Mouse (Mus musculus) urinary bladder, postnatal 14 days (tissue): ENCODE measurements at regions not wholly inside any gene's neighbourhood (a gene's known extent, or its start where the extent isn't known, plus 50 kb on each side); places are given as distances from the start of the nearest gene placed in this dataset.

Experiments
- DNase-seq: peaks from one replicate; pipeline ENCODE4 v3.0.0; 2021; ENCODE audit warnings: low spot score

DNA sequence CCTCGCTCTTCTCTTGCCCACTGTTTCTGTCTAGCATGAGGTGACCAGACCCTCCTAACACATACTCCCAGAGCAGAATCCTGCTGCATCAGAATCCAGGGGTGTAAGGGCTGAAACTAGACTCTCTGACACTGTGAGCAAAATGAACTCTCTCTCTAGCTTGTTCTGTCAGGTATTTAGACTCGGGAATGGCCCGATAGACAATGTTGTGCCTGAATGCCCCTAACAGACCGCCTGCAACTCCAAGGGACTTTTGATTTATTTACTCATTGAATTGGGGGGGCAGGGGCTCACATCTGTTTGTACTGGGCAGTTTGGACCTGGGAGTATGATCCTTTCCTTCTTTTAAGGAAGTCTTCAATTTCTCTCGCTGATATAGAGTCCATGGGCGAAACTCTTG lies 469.3 kb upstream of the Trpc7 start:
- DNase-seq = no peak

DNA sequence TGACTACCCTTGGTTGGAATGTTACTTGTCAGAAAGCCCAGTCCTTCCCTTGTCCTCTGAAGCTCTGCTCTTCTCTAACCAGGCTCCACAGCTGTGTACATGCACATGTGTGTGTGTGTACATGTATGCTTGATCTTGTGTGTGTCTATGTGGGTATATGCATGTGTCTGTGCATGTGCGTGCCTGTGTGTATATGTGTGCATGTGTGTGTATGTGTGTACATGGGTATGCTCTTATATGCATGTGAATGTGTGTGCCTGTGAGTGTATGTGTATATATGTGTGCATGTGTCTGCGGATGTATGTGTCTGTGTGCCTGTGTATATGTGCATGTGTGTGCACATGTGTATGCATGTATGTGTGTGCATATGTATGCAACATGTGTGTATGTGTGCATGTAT lies 468.6 kb upstream of the Trpc7 start:
- DNase-seq = no peak

DNA sequence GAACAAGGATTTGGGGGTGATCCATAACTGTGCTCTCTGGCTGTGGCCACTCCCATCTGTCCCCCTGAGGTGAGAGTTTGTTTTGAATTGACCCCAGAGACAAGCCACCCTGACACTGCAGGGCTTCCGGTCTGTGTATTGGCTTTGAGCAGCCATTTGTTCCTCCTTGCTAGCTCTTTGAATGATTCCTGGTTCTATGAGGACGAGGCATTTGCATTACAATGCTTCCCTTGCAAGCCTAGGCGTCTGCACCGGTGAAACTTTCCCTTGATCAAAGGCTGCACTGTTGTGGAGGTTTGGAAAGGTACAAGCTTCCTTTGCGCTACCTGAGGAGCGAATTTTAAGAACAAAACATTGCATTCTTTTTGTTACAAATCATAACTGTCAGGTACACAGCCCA lies 466.8 kb upstream of the Trpc7 start:
- DNase-seq = no peak

DNA sequence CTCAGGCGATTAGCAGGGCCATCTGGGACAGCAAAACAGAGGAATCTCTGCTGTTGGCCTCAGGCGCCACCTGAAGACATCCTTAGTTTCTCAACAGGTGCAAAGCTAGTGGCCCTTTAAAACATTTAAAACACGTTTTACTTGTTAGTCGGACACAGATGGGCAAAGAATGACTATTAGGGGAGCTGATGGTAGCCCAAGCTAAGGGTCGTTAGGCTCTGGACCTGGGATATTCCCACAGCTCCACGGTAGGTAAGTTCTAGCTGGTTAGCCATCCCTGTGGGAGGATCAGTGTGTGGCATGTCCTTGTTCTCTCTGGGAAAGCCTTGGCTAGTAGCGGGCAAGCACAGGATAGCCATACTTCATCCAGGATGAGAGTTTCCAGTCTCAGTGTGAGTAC lies 465.5 kb upstream of the Trpc7 start:
- DNase-seq = no peak

DNA sequence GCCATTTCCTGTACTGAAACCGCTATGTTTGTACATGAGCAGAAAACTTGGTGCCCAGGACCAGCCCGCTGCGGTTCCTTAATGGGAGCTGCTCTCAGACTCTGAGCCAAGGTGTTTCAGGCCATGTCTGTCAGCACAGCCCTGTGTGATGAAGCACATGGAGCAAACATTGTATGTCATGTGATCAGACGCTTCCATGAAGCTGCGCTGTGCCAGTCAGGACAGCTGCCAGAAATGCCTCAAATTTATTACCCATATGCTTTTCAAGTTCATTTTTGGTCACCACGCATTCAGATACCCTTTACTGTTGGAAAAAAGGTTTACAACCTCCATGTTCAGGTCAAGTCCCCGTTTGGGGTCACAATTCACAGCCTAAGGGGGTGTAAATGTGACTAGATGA lies 458.8 kb upstream of the Trpc7 start:
- no peak for DNase-seq

DNA sequence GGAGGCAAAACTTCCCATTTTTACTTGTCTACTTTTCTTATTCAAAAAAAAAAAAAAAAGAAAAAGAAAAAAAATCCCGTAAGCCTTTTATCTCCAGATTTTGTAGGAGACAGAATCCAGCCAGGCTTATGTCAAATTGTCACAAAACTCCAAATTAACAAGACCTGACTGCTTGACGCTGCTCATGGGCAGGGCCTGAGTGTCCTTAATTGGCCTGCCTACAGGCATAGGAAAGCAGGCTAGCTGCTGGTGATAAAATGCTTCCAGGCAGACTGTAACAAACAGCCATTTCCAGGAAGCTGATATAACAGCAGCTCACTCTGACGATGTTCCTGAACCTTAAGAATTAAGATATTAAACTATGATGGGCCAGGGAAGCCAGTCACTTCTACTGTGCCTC lies 458.2 kb upstream of the Trpc7 start:
- DNase-seq = no peak

DNA sequence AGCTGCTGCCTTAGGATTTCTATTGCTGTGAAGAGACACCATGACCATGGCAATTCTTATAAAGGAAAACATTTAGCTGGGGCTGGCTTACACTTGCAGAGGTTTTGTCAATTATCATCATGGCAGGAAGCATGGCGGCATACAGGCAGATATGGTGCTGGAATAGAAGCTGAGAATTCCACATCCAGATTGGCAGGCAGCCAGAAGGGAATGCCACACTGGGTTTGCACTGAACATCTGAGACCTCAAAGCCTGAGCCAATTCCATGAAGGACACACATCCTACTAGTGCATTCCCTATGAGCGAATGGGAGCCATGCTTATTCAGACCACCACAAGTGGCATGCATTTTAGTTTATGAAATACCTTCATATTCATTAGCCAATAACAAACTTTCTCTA lies 455.0 kb upstream of the Trpc7 start:
- no peak for DNase-seq

DNA sequence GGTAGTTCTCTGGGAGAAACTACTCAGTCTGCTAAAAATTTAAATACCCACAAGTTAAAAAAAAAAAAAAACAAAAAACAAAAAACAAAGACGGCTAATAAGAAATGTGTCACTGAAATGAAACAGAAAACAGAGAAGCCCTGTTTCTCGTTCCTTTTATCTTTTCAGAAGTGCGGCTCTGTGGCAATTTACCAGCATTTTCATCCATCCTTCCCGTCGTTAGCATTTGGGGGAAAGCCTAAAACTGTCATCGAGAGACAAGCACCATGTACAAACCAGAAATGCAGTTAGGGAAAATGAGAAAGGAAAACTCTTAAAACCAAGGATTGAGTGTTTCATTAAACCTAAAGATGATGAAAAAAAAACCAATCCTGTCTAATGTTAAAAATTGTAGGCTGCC lies 442.9 kb upstream of the Trpc7 start:
- no peak for DNase-seq

DNA sequence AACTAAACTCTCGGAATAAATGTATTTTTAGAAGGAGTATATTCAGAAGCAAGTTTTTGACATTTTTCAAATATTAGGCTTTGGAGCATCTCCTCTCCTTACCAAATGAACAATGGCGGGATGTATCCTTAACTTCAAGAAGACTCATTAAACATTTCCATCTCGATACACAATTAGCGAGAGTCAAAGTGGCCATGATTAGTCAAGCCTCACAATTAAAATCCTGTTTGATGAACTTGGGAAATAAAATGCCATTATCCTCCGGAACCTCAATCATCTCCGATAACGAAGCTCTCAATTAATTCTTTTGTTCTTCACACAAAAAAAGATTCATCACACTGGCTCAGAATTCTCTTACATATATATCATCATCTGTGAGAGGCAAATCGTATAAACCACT lies 440.8 kb upstream of the Trpc7 start:
- DNase-seq = no peak

DNA sequence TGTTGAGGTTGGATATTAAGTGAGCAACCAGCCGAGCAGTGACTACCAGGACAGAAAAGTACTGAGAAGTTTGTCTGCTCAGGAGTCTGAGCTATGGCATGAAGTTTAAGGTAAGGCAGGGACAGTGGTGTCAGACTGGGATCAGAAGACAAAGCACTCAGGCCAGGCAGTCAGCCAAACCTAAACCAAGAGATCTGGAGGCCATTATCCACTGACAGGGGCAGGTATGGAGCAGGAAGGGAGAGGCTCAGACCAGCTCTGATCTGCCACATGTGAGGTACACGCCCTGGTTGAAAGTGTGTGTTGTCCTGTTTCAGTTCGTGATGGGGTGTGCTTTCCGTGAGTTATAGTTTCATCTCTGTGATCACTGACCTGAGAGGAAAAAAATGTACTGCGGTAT lies 437.2 kb upstream of the Trpc7 start:
- no peak for DNase-seq

DNA sequence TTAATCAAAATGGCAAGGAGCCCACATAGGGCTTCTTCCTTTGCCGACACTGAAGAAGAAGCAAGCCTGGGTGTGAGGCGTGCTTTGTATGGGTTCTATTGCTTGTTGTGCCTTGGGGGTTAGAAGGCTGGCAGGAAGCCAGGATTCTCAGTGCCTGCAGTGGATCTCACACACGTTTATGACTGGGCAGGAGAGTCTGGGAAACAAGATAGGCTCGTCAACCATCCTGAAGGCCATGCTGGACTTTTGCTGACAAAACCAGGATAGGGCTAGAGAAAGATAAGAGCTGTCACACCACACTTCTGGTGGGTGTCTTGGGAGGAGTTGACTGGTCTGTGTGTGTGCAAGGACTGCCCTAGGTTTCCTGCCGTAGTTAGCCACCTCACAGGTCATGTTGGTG lies 436.1 kb upstream of the Trpc7 start:
- no peak for DNase-seq

DNA sequence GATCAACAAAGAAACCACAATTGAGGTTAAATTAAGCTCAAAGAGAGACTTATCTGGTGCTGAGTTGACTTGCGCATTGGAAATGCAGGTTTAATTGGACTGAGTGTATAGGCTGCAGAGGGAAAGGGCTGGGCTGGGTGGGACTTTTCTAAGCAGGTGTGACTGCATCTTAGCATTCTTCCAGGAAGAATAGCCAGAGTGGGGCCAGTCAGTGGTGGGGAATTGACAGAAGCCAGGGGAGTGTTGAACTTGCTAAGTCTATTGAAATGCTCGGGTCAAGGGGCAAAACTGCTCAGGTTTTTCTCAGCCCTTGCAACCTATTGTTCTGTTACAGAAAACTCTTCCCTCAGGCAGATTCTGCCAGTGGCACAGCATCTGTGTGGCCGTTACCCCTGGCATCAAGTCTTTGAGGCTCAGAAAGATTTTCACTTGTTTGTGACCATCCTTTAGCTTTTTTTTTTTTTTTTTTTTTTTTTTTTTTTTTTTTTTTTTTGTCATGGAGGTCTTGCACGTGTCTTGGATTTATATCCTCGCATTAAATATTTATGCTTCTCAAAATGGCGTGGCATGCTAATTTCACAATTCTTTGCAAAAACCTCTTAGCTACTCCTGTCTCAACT lies 429.6 kb upstream of the Trpc7 start:
- no peak for DNase-seq

DNA sequence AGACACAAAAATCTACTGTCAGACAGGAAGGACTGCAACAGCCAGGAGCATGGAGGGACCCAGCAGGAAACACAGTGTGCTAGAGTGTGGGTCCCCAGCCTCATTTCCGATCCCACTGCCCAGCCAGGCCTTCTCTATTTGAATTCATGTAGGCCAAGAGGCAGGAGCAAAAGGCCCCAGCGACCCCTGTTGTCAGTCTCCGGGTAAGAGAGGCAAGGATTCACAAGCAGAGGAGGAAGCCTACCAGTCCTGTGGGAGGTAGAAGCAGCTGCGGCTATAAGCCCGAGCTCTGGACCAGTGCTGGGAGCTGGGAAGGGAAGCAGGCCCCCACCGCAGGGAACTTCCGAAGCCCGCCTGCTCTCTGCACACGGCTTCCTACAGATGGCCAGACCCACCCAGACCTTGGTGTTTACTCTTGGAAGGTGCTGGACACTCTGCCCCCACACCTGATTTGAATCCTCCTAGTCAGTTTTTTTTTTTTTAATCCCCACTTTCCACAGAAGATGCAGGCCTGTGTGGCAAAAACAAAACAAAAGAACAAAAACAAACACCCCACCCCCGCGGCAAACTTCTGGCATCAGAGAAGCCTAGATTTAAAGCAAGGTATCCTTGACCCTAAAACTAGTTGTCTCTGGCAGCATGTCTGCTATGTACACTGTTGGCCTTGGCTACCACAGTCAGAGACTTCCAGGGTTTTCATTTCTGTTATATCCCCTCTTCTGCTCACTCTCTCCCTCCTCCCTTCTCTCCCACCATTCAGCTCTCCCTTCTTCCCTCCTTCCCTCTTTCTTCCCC lies 420.6 kb upstream of the Trpc7 start:
- no peak for DNase-seq

DNA sequence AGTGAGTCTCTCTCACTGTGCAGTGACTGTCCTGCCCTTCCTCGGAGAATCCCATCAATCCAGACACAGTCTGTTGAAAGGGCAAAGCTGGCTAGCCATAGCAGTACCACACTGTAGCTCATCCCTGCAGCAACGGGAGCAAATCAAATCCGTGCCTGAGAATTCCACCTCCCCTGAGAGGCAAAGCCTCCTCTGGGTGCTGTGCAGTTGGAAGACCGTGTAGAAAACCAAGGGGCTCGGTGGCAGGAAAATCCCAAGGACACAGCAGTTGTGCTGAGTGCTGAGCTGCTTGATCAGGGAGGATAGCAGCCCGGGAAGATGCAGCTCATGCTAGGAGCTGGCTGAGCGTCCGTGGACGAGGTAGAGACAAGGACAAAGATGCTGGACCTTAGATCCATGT lies 418.7 kb upstream of the Trpc7 start:
- no peak for DNase-seq

DNA sequence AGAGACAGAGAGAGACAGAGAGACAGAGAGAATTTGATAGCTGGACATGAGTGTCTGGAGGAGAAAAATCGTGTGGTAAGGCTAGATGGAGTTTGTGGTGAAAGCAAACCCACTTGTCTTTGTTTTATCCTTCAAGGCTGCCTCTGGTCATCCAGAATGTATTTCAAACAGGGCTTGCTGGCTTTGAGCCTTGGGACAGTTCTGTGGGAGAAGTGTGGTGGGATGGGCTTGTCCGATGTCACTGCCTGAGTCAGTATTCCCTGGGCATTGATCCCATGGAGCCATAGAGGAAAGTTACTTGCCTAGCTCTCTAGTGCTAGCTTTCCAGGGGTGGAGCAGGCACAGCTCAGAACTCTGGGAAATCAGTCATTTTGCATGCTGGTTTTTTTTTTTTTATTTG lies 417.9 kb upstream of the Trpc7 start:
- DNase-seq = peak; percentile 16

DNA sequence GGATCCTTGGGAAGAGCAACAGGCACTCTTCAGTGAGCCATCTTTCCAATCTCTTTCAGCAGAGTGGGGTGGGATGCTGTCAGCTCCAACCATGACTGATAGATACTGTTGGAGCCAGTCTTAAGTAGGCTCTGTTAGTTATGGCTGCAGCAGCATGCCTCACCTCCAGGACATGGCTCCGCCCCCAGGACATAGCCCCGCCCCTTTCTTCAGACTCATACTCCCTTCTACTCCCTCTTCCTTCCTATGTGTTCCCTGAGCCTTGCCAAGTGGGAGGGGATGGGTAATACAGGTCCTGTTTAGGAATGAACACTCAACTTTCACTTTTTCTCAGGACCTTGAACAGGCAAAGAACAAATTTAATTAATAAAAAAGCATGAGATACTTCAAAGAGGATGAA lies 415.4 kb upstream of the Trpc7 start:
- no peak for DNase-seq

DNA sequence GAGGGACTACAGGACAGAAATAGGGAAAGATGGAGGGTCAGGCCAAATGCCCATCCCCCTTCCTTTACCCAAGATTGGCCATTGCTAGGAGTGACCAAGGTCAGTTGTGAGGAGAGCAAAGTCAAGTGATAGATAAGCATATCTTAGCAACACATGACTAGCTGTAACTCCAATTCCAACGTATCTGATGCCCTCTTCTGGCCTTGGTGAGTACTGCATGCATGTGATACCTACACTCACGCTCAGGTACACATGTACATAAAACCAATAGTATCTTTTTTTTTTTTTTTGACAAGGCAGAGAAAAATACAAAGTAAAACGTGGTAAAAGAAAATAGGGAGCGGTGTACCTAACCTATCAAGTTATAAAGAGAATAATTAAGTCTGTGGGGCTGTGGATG lies 413.8 kb upstream of the Trpc7 start:
- no peak for DNase-seq

DNA sequence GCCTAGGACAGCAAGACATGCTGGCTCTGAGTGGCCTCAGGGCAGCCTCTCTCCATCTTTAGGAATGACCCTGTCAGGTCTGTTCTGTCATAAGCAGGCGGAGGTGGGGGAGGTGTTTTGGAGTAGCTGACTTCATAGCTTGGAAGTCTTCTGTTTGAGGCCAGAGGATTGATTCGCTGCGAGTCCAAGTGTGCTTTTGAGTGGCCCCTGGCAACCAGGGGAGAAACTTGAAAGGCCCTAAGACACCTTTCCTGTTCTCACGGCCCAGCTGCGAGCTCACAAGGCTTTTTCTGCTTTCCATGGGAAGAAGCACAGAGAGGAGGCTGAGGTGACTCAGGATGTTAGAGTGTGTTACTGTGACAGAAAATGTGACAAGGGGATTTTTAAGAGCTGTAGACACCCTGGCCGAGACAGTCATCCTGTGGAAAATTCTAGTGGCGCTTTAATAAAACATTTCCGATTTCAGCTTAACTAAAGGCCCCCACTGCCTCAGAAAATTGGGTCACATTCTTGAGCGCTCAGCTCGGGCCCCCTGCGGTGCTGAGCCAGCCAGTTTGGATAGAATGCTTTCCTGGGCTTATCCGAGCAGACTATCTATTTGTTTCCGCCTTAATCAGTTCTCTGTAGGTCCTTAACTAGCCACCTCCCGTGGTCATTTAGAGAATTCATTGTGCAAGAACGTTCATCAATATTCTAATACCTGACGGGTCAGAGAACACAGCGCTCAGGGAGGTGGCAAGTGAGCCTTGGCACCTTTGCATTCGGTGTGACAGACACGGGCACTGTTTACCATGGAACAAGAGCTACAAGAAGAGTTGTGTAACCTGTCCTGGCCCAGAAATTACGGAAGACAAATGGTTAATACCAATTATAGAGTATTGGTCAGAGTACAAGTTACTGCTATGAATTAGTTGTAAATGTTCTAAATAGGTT lies 412.4 kb upstream of the Trpc7 start:
- no peak for DNase-seq

DNA sequence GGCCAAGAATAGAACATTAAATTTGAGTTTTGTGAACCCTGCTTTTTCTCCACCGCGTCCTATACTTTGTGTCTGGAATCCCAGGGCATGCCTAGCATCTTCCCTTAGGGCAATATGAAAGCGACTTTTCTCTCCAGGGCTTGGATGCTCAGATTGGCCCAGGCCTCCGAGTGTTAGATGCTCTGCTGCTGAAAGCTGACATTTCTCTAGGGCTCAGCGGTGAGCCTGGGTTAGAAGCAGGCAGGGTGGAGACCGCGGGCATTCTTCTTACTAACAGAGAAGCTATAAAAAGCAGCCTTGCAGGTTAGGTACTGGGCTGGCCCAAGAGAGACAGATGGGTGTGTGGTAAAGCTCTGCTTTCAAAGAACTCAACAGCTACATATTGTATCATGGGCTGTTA lies 409.8 kb upstream of the Trpc7 start:
- DNase-seq = no peak

DNA sequence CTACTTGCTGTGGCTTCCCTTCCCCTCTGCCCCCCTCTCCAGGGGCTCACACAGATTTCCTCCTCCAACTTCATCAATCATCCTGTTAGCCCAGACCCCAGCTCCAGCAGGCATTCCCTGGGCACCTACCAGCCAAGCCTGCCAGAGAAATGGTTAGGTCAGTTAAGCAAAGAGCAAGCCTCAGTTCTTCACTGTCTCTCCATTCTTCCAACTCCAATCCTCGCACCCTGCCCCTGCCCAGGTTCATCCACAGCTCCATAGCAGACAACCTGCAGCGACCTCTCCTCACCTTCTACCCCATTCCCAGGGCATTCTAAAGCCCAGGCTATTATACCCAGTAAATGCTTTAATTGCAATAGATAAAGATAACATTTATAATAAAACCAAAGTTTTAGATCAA lies 408.0 kb upstream of the Trpc7 start:
- DNase-seq = no peak

DNA sequence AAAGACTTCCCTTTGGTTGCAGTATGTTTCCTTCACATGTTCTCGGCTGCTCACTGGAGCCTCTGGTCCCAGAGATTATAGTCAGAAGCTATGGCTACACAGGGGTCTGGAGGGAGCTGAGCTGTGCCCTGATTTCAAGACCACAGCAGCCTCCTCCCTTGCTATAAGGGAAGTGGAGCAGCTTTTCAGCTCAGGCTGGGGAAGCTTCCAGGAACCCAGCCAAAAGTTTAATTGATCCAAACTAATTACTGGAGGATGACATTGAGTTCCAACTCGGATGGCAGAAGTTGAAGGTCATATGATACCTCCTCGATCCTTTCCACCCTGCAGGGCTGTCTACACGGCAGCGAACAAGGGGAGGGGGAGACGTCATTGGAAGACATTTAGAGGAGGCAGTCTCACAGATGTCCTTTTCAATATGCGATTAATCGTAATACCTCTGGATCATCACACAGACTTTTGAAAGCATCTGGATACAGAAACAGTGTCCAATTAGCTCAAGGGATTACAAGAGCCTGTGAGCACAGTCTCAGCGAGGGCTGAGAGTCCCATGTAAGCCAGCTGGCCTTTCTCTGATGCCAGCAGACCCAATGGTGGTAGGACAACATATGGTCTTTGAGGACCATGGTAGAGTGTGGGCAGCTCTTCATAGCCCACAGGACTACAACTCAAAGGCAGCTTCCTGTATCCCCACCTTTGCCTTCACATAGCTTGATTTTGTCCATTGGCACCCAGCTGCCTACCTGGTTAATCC lies 396.1 kb upstream of the Trpc7 start:
- no peak for DNase-seq

DNA sequence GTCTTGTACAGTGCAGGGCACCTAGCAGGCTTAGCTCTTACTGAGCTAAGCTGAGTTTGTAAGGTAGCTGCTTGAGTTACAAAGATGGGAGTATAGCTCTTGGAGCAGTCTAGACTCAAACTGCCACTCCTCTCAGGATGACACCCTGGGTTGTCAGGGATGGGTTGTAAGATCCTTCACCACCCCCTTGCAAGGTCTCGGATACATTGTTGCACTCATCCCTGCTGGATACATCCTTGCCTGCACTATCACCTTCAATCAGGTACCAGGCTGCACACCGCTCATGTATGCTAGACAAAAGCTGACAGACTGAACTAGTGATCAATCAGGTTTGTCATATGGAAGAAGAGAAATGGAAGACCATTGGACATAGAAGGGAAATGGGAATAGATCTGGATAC lies 390.4 kb upstream of the Trpc7 start:
- no peak for DNase-seq
